Mouse (Mus musculus): Measurements from ENCODE around the gene Atoh8. TPM values are rescaled to one million over a fixed set of nuclear protein-coding genes. Genes with fewer than 3 reads are reported as not detected.

Gene Atoh8
- total RNA-seq, 2 experiments from 2014 or later = not detected

- no peak for ATAC-seq (replicated peaks; ENCODE audit: poor library complexity, severe bottlenecking)
These were observed 2.5 kb downstream of the Atoh8 start for GRCm38 (mm10) chr6:72232870-72233269.

GRCm38 (mm10) chr6:72232411-72232810 lies 3.0 kb downstream of the Atoh8 start:
- no peak for ATAC-seq (replicated peaks; ENCODE audit: poor library complexity, severe bottlenecking)

- no peak for ATAC-seq (replicated peaks; ENCODE audit: poor library complexity, severe bottlenecking)
These were observed 4.5 kb downstream of the Atoh8 start for GRCm38 (mm10) chr6:72230875-72231274.

DNA sequence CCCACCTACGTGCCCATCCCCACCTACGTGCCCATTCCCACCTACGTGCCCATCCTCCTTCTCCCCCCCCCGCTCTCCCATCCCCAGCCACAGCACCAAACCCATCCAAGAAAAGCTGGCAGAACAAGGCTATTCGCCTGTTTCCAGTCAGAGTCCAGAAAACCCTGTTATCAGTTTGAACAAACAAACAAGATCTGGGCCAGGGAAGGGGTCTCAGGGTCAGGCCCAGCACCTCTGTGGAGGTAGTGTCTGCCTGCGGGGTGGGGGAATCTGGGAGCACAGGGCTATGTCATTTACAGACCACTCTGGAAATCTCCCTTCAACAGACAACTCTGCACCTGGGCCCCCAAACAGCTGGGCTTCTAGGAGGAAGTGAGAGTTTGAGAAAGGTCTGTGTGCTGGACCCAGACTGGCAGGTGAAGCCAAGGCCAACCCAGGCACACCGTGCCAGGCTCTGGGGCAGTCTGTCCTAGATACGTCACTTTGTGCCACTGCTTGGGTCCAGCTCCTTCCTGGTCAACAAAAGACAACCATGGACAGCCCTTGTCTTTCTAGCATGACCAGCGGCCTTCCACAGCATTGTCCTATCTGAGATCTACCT lies 7.6 kb downstream of the Atoh8 start:
- no peak for ATAC-seq (replicated peaks; ENCODE audit: poor library complexity, severe bottlenecking)

- no peak for ATAC-seq (replicated peaks; ENCODE audit: poor library complexity, severe bottlenecking)
These were observed 8.4 kb downstream of the Atoh8 start for GRCm38 (mm10) chr6:72227011-72227410.

GRCm38 (mm10) chr6:72225686-72226085 lies 9.7 kb downstream of the Atoh8 start:
- no peak for ATAC-seq (replicated peaks; ENCODE audit: poor library complexity, severe bottlenecking)

DNA sequence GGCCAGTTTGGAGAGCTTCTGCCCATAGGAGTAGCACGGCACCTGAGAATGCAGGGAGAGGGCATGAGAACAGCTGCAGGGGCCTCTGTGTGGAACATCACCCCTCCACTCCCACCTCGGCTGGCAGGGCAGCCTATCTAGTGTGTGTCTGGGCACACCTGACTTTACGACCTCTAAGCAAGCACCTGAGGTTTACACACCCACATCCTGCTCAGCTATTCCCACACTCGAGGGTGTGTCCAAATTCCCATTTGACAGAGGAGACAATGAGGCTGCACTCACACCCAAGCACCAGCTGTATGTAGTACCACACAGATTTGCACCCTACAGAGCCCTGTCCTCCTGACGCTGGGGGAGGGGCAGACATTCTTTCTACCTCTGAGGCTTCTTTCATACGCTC lies 11.5 kb downstream of the Atoh8 start:
- no peak for ATAC-seq (replicated peaks; ENCODE audit: poor library complexity, severe bottlenecking)

GRCm38 (mm10) chr6:72222876-72223275 lies 12.5 kb downstream of the Atoh8 start:
- ATAC-seq (replicated peaks; ENCODE audit: poor library complexity, severe bottlenecking) = no peak

DNA sequence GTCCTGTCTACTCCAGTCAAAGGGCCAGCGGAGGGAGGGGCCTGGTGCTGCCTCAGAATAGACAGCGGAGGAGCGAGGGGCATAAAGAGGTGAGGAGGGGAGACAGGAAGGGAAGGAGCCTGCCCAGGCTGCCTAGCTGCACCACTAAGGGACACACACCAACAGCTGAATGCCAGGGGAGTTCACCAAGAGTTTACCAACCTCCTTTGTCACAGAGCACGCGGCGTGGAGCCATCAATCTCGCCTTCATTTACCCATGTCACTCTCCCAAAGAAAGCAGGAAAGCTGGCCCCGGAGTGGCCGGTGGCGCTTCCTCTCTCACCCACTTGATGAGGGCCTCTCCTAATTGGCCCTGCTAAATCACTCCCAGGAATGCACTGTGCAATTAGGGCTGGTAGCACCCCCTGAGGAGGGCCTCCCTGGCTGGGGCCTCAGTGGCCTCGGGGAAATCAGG lies 13.1 kb downstream of the Atoh8 start:
- ATAC-seq (replicated peaks; ENCODE audit: poor library complexity, severe bottlenecking) = no peak

DNA sequence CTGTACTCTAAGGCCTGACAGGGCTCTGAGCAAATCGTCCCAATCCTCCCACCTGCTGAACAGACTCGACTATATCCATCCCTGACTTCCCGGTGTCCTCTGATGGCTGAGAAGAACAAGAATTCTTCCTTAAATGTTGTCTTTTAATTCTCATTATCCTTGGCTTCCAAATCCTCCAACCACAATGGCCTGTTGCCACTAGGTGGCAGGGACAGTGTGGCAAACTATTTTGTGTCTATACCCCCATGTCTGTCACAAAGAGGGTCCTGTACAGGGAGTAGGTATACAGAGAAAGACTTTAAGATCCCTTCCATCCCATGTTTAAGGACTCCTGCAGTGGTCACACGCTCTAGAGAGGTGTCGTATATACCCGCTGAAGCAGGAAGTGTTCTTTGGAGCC lies 14.1 kb downstream of the Atoh8 start:
- no peak for ATAC-seq (replicated peaks; ENCODE audit: poor library complexity, severe bottlenecking)

GRCm38 (mm10) chr6:72219549-72219948 lies 15.8 kb downstream of the Atoh8 start:
- ATAC-seq (replicated peaks; ENCODE audit: poor library complexity, severe bottlenecking) = no peak

DNA sequence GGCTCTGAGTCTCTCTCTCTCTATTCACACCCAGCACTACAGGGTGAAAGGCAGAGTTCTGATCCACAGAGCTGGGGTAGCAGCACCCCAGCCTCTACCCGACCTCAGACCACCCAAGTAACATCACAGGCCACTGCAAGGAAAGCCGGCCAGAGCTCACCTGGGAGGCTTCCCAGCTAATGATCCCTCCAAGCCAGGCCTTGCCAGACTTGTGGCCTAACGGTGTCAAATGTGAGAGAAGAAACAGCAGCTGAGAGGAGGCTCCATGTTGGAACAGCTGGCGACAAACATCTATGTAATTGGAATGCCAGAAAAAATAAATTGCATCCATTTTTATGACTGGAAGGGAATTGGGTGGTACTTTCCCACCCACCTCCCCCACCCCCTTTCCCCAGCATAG lies 17.1 kb downstream of the Atoh8 start:
- ATAC-seq (replicated peaks; ENCODE audit: poor library complexity, severe bottlenecking) = no peak

GRCm38 (mm10) chr6:72217415-72217784 lies 18.0 kb downstream of the Atoh8 start:
- ATAC-seq (replicated peaks; ENCODE audit: poor library complexity, severe bottlenecking) = no peak

DNA sequence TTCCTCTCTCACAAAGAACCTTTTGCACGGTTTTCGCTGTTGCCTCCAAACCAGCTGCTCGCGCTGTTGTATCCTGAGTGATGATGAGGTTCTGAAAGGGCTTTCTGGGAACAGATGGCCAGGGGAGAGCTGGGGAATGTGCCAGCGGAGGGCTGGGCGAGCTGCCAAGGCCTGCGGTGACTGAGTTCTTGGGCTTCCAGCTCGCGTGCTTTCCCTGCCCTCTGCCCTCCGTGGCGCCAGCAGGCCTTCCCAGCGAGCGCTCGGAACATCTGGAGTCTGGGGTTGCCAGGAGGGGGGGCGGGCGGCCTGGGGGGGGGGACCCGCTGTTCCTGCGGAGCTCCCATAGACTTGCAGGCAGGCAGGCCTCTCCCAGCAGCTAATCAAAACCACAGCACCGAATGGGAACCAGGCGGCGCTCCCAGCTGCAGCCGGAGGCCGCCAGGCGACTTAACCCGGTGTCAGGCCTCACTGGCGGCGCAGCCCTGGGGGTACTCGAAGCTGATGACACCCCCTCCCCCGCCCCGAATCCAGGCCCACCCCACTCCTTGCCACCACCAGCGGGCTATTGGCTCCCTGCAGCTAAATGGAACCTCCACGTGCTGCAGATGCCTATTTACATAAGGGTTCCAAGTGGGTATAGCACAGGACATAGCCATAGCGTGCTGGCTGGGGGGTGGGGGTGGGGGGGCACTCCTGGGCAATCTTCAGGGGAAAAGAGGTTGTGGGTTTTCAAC lies 18.5 kb downstream of the Atoh8 start:
- peak; percentile 74 for ATAC-seq (replicated peaks; ENCODE audit: poor library complexity, severe bottlenecking)

- ATAC-seq (replicated peaks; ENCODE audit: poor library complexity, severe bottlenecking) = no peak
These were observed 19.8 kb downstream of the Atoh8 start for GRCm38 (mm10) chr6:72215582-72215981.

DNA sequence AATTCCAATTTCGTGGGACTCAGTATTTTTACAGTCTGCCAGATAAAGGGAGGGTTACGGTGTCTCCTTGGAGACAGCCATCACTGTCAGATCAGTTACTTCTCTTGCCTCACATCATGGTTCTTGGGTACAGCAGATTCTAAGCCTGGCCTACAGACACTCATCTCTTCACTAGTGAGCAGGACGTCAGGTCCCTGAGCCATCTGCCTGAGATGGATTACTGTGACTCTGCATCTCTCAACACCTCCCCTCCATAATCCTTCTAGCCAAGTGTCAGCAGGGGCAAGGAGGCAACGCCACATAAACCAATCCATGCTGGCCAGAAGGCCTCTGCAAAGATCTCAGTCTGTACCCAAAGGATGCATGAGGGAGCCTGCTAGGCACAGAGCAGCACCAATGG lies 24.0 kb downstream of the Atoh8 start:
- ATAC-seq (replicated peaks; ENCODE audit: poor library complexity, severe bottlenecking) = no peak

GRCm38 (mm10) chr6:72210823-72211222 lies 24.6 kb downstream of the Atoh8 start:
- ATAC-seq (replicated peaks; ENCODE audit: poor library complexity, severe bottlenecking) = no peak

DNA sequence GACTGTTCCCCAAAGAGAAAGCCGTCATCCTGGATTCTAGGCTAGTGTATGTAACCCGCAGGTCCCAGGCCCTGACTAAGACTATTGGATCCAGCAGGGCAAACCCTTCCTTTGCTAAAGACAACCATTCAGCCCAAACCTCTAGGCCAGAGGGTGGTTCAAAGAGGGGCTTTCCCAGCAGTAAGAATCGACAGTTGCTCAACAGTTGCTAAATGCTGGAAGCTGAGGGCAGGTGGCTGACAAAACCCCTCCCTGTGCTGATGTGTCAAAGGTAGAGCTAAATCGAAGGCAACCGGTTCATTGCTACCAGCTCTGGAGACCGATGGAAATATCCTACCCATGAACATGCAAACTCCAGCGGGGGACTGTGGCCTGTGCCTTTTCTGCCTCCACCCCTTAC lies 25.6 kb downstream of the Atoh8 start:
- no peak for ATAC-seq (replicated peaks; ENCODE audit: poor library complexity, severe bottlenecking)

DNA sequence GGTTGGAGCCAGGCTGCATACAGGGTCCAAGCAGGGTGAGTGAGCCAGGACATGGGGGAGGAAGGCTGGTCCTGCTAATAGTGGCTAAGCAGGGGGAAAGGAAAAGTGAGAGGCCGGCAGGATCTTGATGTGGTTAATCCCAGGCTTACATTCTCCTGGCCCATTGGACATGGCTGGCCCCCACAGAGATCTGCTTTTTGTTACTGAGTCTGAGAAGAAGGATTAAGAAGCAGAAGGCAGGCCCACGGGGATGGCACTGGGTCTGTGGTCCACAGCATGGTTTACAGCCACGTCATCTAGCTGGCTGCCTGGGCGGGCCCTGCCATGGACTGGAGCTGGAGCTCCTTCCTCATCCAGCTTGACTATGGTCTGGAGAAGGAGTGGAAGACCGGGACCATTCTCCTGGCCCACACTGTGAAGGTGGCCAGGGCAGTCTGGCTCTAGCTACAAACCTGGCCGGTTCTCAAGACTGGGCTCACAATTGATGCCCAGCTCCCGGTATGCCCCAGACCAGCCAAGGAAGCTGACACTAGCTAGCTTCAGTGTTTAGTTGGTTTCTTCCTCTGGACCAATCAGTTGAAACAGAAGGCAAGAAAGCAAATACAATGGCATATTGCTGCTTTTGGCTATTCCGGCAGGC lies 26.9 kb downstream of the Atoh8 start:
- ATAC-seq (replicated peaks; ENCODE audit: poor library complexity, severe bottlenecking) = no peak

DNA sequence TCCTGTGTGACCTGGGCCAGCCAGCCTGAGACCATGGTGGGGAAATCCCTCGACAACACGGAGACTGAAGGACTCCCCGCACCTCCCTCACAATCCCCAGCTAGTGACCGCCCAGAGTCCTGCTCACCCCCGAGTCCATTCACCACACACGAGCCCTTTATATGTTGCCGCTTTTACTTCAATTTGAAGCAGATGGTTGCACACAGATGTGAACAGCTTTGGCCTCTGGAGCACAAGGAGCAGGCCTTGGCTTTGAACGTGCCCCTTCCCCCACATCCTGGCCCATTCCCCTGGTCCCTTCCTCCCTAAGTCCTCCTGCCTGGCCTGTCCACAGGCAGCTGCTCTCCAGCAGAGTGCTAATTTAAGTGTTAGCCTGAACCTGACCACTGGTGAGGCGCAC lies 29.4 kb downstream of the Atoh8 start:
- ATAC-seq (replicated peaks; ENCODE audit: poor library complexity, severe bottlenecking) = no peak

DNA sequence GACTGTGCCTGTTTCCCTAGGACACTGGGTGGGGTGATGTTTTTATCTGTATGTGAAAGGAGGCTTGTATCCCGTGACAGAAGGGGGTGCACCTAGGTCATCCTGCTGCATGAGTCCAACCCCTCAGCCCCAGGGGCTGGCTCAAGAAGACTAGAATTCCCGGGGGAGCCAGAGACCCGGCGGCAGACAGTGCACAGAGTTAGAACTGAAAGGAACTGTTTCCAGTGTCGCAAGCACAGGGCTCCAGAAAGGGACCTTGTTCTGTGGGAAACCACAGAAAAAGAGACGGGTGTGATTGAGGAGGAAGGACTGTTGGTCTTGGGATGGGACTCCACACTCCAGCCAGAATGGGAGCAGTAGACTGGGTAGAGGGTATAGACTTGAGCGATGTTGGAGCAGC lies 30.5 kb downstream of the Atoh8 start:
- peak; percentile 44 for ATAC-seq (replicated peaks; ENCODE audit: poor library complexity, severe bottlenecking)

DNA sequence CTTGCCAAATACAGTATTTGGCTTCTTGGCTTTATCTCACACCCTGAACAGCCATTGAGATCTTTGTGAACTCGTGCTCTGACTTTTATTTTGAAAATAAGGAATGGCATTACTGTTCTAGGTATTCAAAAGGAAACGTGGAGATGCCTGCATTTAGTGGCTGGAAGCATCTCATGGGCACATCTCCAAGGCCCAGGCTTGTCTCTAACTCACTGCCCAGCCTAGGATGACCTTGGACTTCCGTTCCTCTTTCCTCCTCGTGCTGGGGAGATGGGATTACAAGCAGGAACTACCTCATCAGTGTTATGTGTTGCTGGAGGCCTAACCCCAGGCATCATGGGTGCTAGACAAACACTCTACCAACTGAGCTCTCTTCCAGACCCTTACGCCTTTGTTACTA lies 32.1 kb downstream of the Atoh8 start:
- ATAC-seq (replicated peaks; ENCODE audit: poor library complexity, severe bottlenecking) = no peak
